Mouse (Mus musculus) cortical plate, adult 2 months (tissue): ENCODE results near the gene Fam78a.

Source experiments
- CTCF ChIP-seq: fragments of 200-500 bp; IDR thresholded peaks from 2 replicates; pipeline ENCODE4 v1.5.1; 2011; ENCODE audit warnings: mild to moderate bottlenecking, control low read depth, low read length; ENCODE audit not compliant: insufficient read depth; ENCODE audit errors: extremely low read depth
- POLR2A ChIP-seq: fragments of 200-500 bp; IDR thresholded peaks from 2 replicates; pipeline ENCODE4 v1.6.1; 2011; ENCODE audit warnings: mild to moderate bottlenecking, low read length, control low read depth; ENCODE audit not compliant: insufficient read depth; ENCODE audit errors: extremely low read depth

DNA sequence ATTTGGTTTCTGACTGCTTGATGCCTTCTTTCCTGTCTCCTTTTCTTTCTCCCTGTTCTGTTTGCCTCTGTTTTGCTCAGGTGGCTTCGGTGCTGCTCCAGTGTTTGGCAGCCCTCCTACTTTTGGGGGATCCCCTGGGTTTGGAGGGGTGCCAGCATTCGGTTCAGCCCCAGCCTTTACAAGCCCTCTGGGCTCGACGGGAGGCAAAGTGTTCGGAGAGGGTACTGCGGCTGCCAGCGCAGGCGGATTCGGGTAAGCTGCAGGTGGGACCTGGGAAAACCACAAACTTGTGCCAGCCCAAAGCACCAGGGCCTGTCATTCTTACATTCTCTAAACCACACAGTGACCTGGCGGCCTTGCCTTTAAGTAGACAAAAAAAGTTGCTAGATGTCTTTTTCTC, 37.3 kb downstream of the Fam78a start:
- TF ChIP-seq POLR2A (no peak), CTCF (no peak)
